Mouse (Mus musculus) liver, embryonic 15.5 days (tissue): ENCODE results near the gene Dhcr24. TPM values are rescaled to one million over a fixed set of nuclear protein-coding genes. Genes with fewer than 3 reads are reported as not detected.

Source experiments
- ATAC-seq: fragments of 200-750 bp; cut with Nextera tagmentation; 2 replicates; pipeline ENCODE4 v1.8.0; 2017; ENCODE audit warnings: moderate number of reproducible peaks, mild to moderate bottlenecking, moderate library complexity; ENCODE audit not compliant: insufficient read depth
- H3K27ac ChIP-seq: fragments of 300-500 bp; sonication (generic); replicated peaks from 2 replicates; pipeline ENCODE4 v1.5.1; 2015; ENCODE audit warnings: mild to moderate bottlenecking, inconsistent platforms
- H3K27me3 ChIP-seq: fragments of 300-500 bp; sonication (generic); 2 replicates; pipeline ENCODE4 v1.6.1; 2015; ENCODE audit warnings: mild to moderate bottlenecking, inconsistent platforms
- H3K36me3 ChIP-seq: fragments of 300-500 bp; sonication (generic); replicated peaks from 2 replicates; pipeline ENCODE4 v1.6.1; 2015; ENCODE audit warnings: moderate library complexity, mild to moderate bottlenecking, inconsistent platforms
- H3K4me1 ChIP-seq: fragments of 300-500 bp; sonication (generic); replicated peaks from 2 replicates; pipeline ENCODE4 v1.6.1; 2015; ENCODE audit warnings: inconsistent platforms
- H3K4me2 ChIP-seq: fragments of 300-500 bp; sonication (generic); 2 replicates; pipeline ENCODE4 v1.6.1; 2015; ENCODE audit warnings: moderate library complexity, mild to moderate bottlenecking, inconsistent platforms
- H3K4me3 ChIP-seq: fragments of 300-500 bp; sonication (generic); replicated peaks from 2 replicates; pipeline ENCODE4 v1.5.1; 2015; ENCODE audit warnings: mild to moderate bottlenecking, inconsistent platforms
- H3K9ac ChIP-seq: fragments of 300-500 bp; sonication (generic); 2 replicates; pipeline ENCODE4 v1.6.1; 2015; ENCODE audit warnings: moderate library complexity, mild to moderate bottlenecking, inconsistent platforms
- H3K9me3 ChIP-seq: fragments of 300-500 bp; sonication (generic); replicated peaks from 2 replicates; pipeline ENCODE4 v1.6.1; 2016; ENCODE audit warnings: inconsistent platforms
- WGBS: fragments of 180-500 bp; shearing (Covaris S2); methylation state at CpG from one replicate; pipeline ENCODE4 v1.1.7; 2015; ENCODE audit warnings: mixed read lengths; ENCODE audit not compliant: insufficient replicate concordance; 5-methylcytosine and 5-hydroxymethylcytosine counted together
- polyA plus RNA-seq: library from polyadenylated mRNA; unstranded; fragments of >200 nt; fragmentation: Nextera tagmentation; extraction: Ambion mirVana; gene quantifications from 2 replicates; pipeline ENCODE4 v1.2.1, GENCODE M21; 2015

Gene Dhcr24
- polyA plus RNA-seq, 1 experiment from 2014 or later: 7.8 TPM

GRCm38 (mm10) chr4:106622712-106623111 is 61.9 kb downstream of the Dhcr24 start:
- Histone ChIP-seq H3K27me3 (peaks cover 78% of the 10 kb centered on the region), H3K4me1 (peaks cover 5% of the 10 kb centered on the region), H3K36me3 (no peaks in the 10 kb centered on the region), H3K27ac (no peak overlapping the region), H3K4me3 (no peak overlapping the region), H3K4me2 (peak overlapping the region; percentile 30; the same call in 1 of the 2 replicates), H3K9me3 (no peaks in the 10 kb centered on the region), H3K9ac (no peak overlapping the region)
- WGBS: 27% methylated on average over 28 of the region's 28 CpGs
- no peak for ATAC-seq

GRCm38 (mm10) chr4:106624271-106624670 is 63.4 kb downstream of the Dhcr24 start:
- Histone ChIP-seq H3K27me3 (peaks cover 67% of the 10 kb centered on the region), H3K36me3 (no peaks in the 10 kb centered on the region), H3K4me2 (no peak overlapping the region), H3K4me3 (no peak overlapping the region), H3K9ac (no peak overlapping the region), H3K27ac (no peak overlapping the region), H3K9me3 (no peaks in the 10 kb centered on the region), H3K4me1 (0 out of 2 replicates have a peak, but pooled peaks cover 7% of the 10 kb centered on the region)
- whole genome bisulfite sequencing: 69% methylated on average over 10 of the region's 10 CpGs
- ATAC-seq: no peak

GRCm38 (mm10) chr4:106627809-106628208 is 67.0 kb downstream of the Dhcr24 start:
- H3K4me1 ChIP-seq: 0 out of 2 replicates have a peak, but pooled peaks cover 4% of the 10 kb centered on the region
- no peak overlapping the region for H3K4me2 ChIP-seq
- H3K4me3 ChIP-seq: no peak overlapping the region
- no peak overlapping the region for H3K27ac ChIP-seq
- peaks cover 49% of the 10 kb centered on the region for H3K27me3 ChIP-seq
- H3K9me3 ChIP-seq: no peaks in the 10 kb centered on the region
- no peaks in the 10 kb centered on the region for H3K36me3 ChIP-seq
- H3K9ac ChIP-seq: no peak overlapping the region
- 57% methylated on average over 5 of the region's 5 CpGs for WGBS
- no peak for ATAC-seq

GRCm38 (mm10) chr4:106628650-106629360 is 68.0 kb downstream of the Dhcr24 start:
- WGBS: 31% methylated on average over 9 of the region's 9 CpGs
- H3K27me3 ChIP-seq: peaks cover 47% of the 10 kb centered on the region
- no peak for ATAC-seq

GRCm38 (mm10) chr4:106629374-106629773 is 68.5 kb downstream of the Dhcr24 start:
- no peaks in the 10 kb centered on the region for H3K36me3 ChIP-seq
- ATAC-seq: no peak
- H3K4me2 ChIP-seq: no peak overlapping the region
- no peak overlapping the region for H3K9ac ChIP-seq
- no peak overlapping the region for H3K4me3 ChIP-seq
- H3K4me1 ChIP-seq: 0 out of 2 replicates have a peak, but pooled peaks cover 4% of the 10 kb centered on the region
- no peak overlapping the region for H3K27ac ChIP-seq
- no peaks in the 10 kb centered on the region for H3K9me3 ChIP-seq
- peaks cover 47% of the 10 kb centered on the region for H3K27me3 ChIP-seq
- 49% methylated on average over 5 of the region's 5 CpGs for WGBS

More at GRCm38 (mm10) chr4:106628650-106629360, 68.0 kb downstream of the Dhcr24 start:
- no peak overlapping the region for H3K4me2 ChIP-seq
- H3K4me3 ChIP-seq: no peak overlapping the region
- no peak overlapping the region for H3K27ac ChIP-seq
- H3K9me3 ChIP-seq: no peaks in the 10 kb centered on the region
- H3K9ac ChIP-seq: no peak overlapping the region
- H3K4me1 ChIP-seq: 0 out of 2 replicates have a peak, but pooled peaks cover 4% of the 10 kb centered on the region
- H3K36me3 ChIP-seq: no peaks in the 10 kb centered on the region

GRCm38 (mm10) chr4:106630333-106631220 is 69.7 kb downstream of the Dhcr24 start:
- H3K36me3 ChIP-seq: no peaks in the 10 kb centered on the region
- H3K9me3 ChIP-seq: no peaks in the 10 kb centered on the region
- ATAC-seq: no peak
- H3K9ac ChIP-seq: no peak overlapping the region
- no peak overlapping the region for H3K4me3 ChIP-seq
- WGBS: 32% methylated on average over 14 of the region's 14 CpGs
- H3K4me1 ChIP-seq: 0 out of 2 replicates have a peak, but pooled peaks cover 4% of the 10 kb centered on the region
- peaks cover 44% of the 10 kb centered on the region for H3K27me3 ChIP-seq
- H3K27ac ChIP-seq: no peak overlapping the region
- H3K4me2 ChIP-seq: no peak overlapping the region

GRCm38 (mm10) chr4:106632313-106632712 is 71.5 kb downstream of the Dhcr24 start:
- WGBS: 47% methylated on average over 1 of the region's 3 CpGs
- Histone ChIP-seq H3K9me3 (no peaks in the 10 kb centered on the region), H3K27me3 (peaks cover 31% of the 10 kb centered on the region), H3K4me2 (no peak overlapping the region), H3K4me1 (0 out of 2 replicates have a peak, but pooled peaks cover 4% of the 10 kb centered on the region), H3K27ac (no peak overlapping the region), H3K9ac (no peak overlapping the region), H3K4me3 (no peak overlapping the region), H3K36me3 (no peaks in the 10 kb centered on the region)
- no peak for ATAC-seq

GRCm38 (mm10) chr4:106633281-106634085 is 72.6 kb downstream of the Dhcr24 start:
- Histone ChIP-seq H3K27ac (no peak overlapping the region), H3K9me3 (no peaks in the 10 kb centered on the region), H3K4me2 (no peak overlapping the region), H3K4me3 (no peak overlapping the region), H3K27me3 (peaks cover 24% of the 10 kb centered on the region; the same call in 1 of the 2 replicates), H3K4me1 (0 out of 2 replicates have a peak, but pooled peaks cover 4% of the 10 kb centered on the region), H3K9ac (no peak overlapping the region), H3K36me3 (no peaks in the 10 kb centered on the region)
- 39% methylated on average over 8 of the region's 8 CpGs for WGBS
- no peak for ATAC-seq

GRCm38 (mm10) chr4:106634086-106634479 is 73.2 kb downstream of the Dhcr24 start:
- no peak overlapping the region for H3K27ac ChIP-seq

More at GRCm38 (mm10) chr4:106634086-106634479, 73.2 kb downstream of the Dhcr24 start:
- no peak for ATAC-seq
- no peaks in the 10 kb centered on the region for H3K9me3 ChIP-seq
- no peak overlapping the region for H3K9ac ChIP-seq
- H3K4me1 ChIP-seq: no peaks in the 10 kb centered on the region
- WGBS: 38% methylated on average over 9 of the region's 9 CpGs
- no peaks in the 10 kb centered on the region for H3K36me3 ChIP-seq
- H3K4me2 ChIP-seq: no peak overlapping the region
- H3K4me3 ChIP-seq: no peak overlapping the region
- H3K27me3 ChIP-seq: peaks cover 24% of the 10 kb centered on the region; the same call in 1 of the 2 replicates
